Mouse (Mus musculus): ENCODE data around the gene Fndc3c1. TPM values are rescaled to one million over a fixed set of nuclear protein-coding genes. Genes with fewer than 3 reads are reported as not detected.

Gene Fndc3c1
- total RNA-seq (2023): not detected

DNA sequence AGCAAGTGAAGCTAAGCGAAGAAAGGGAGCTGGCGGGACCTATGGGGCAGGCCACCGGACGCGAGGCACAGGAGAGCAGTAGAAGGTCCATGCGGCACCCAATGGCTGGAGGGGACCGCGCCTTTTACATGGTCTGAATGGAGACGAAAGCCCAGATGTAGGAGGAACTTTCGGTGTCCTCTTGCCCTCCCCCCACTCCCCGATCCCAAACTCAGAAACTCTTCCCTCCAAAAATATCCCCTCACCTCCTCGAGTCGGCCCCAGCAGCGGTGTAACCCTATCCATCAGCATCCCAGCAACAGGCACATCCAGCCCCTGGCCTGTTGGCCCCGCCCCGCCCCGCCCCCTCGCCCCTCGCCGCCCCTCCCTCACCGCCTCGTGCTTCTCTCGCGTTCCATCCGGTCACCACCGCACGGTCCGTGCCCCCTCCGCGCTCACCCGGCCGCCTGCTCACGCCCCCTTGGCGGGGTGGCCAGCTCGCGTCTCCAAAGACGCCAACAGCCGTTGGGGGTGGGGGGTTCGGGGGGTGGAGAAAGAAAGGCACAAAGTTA lies at the start of gene Fndc3c1:
Gene Fndc3c1 (minus strand): TSS at position 301 of the 551 bp plus-strand sequence.

Other genes starting within 250 kb of the Fndc3c1 start
- not detected for gene Fnd3c2, start 230.0 kb downstream of the Fndc3c1 start, total RNA-seq (2023)
- gene Gm5127, start 97.8 kb upstream of the Fndc3c1 start, total RNA-seq (2023): under 1 TPM; 0.41 to 0.42 TPM
- gene Cysltr1, start 118.3 kb upstream of the Fndc3c1 start, total RNA-seq (2023): under 1 TPM; 0.15 to 0.18 TPM